ENCODE assay signal across 10 mouse cellular contexts in genomic region chr14:121964990-121965389, GRCm38 (mm10). TPM values are rescaled to one million over a fixed set of nuclear protein-coding genes. Genes with fewer than 3 reads are reported as not detected.
DNase-seq lines count a peak whose midpoint lies in the region; ATAC-seq lines count a peak whose summit lies in the region.
"Had no signal": no experiment of that assay in that cellular context is flagged by ENCODE, and none has a peak within 500 bp of the region (broad histone marks: within the 10 kb centered on the region; RNA-seq: fewer than 3 reads in every experiment).

Gpr183 (minus strand) TSS chr14:121965195.

- no peak for ATAC-seq in intestine, embryonic 16.5 days
- ATAC-seq in stomach, embryonic 16.5 days (ENCODE audit: insufficient read depth, low FRiP score): no peak
- ATAC-seq in forebrain, embryonic 12.5 days (ENCODE audit: low FRiP score): no peak

- intact Hi-C loops in heart, postnatal 14 days (cut with DNase I): loop anchor here (5.0 kb wide), 1 partner anchor 33 kb away; no protein-coding TSS in a partner anchor

- H3K4me1 ChIP-seq in intestine, embryonic 16.5 days (ENCODE audit: control insufficient read depth, insufficient read depth, low read length): peaks cover 29% of the 10 kb centered on the region
- peaks cover 20% of the 10 kb centered on the region for H3K4me1 ChIP-seq in stomach, embryonic 16.5 days (ENCODE audit: control insufficient read depth, insufficient read depth, low read length)
- no peaks in the 10 kb centered on the region for H3K4me1 ChIP-seq in forebrain, embryonic 12.5 days

- peak within 1 kb of the TSS; percentile 33; the same call in 1 of the 2 replicates for H3K4me2 ChIP-seq in intestine, embryonic 16.5 days (ENCODE audit: low read depth, low read length)
- peak within 1 kb of the TSS; percentile 36; the same call in 1 of the 2 replicates for H3K4me2 ChIP-seq in stomach, embryonic 16.5 days (ENCODE audit: low read depth, low read length)
- no peak within 1 kb of the TSS for H3K4me2 ChIP-seq in forebrain, embryonic 12.5 days

- no peaks in the 10 kb centered on the region for H3K36me3 ChIP-seq in intestine, embryonic 16.5 days (ENCODE audit: control insufficient read depth, insufficient read depth, low read length)
- H3K36me3 ChIP-seq in stomach, embryonic 16.5 days (ENCODE audit: control insufficient read depth, insufficient read depth, low read length): no peaks in the 10 kb centered on the region
- H3K36me3 ChIP-seq in forebrain, embryonic 12.5 days (replicated peaks): no peaks in the 10 kb centered on the region

- peak within 1 kb of the TSS; percentile 27 for H3K4me3 ChIP-seq in intestine, embryonic 16.5 days (ENCODE audit: low read length)
- peak within 1 kb of the TSS; percentile 26 for H3K4me3 ChIP-seq in stomach, embryonic 16.5 days (replicated peaks; ENCODE audit: low read length)
- H3K4me3 ChIP-seq in forebrain, embryonic 12.5 days (replicated peaks): no peak within 1 kb of the TSS

- H3K9me3 ChIP-seq in intestine, embryonic 16.5 days (ENCODE audit: control insufficient read depth, low read length): no peaks in the 10 kb centered on the region
- H3K9me3 ChIP-seq in stomach, embryonic 16.5 days (replicated peaks; ENCODE audit: control insufficient read depth, low read length): no peaks in the 10 kb centered on the region
- H3K9me3 ChIP-seq in forebrain, embryonic 12.5 days: no peaks in the 10 kb centered on the region

- WGBS in intestine, embryonic 16.5 days: 31% methylated on average over 6 of the region's 6 CpGs
- 23% methylated on average over 6 of the region's 6 CpGs for WGBS in stomach, embryonic 16.5 days
- 77% methylated on average over 6 of the region's 6 CpGs for WGBS in forebrain, embryonic 12.5 days

- peak within 1 kb of the TSS; percentile 32; the same call in 1 of the 2 replicates for H3K9ac ChIP-seq in intestine, embryonic 16.5 days (ENCODE audit: low read depth, low read length)
- H3K9ac ChIP-seq in stomach, embryonic 16.5 days (ENCODE audit: low read length): peak within 1 kb of the TSS; percentile 49
- no peak within 1 kb of the TSS for H3K9ac ChIP-seq in forebrain, embryonic 12.5 days

- H3K27me3 ChIP-seq in intestine, embryonic 16.5 days (replicated peaks; ENCODE audit: control insufficient read depth, insufficient read depth, low read length): no peaks in the 10 kb centered on the region
- no peaks in the 10 kb centered on the region for H3K27me3 ChIP-seq in stomach, embryonic 16.5 days (ENCODE audit: control insufficient read depth, insufficient read depth, low read length)
- H3K27me3 ChIP-seq in forebrain, embryonic 12.5 days: no peaks in the 10 kb centered on the region

- H3K27ac ChIP-seq in intestine, embryonic 16.5 days (ENCODE audit: low read length): peak within 1 kb of the TSS; percentile 37; the same call in 1 of the 2 replicates
- H3K27ac ChIP-seq in stomach, embryonic 16.5 days (ENCODE audit: low read length): peak within 1 kb of the TSS; percentile 64; the same call in 1 of the 2 replicates
- H3K27ac ChIP-seq in forebrain, embryonic 12.5 days: no peak within 1 kb of the TSS

- DNase-seq in heart, adult 11 months: peak; percentile 94
- DNase-seq in heart, postnatal 14 days: no peak
- peak; percentile 71 to 75 for DNase-seq in spleen, postnatal 36 days (ENCODE audit: low spot score in 2 of 2)
- no peak for DNase-seq in spleen, adult 12 weeks (ENCODE audit: low spot score)
- no peak for DNase-seq in layer of hippocampus, adult 18-20 months (ENCODE audit: low spot score in 2 of 2)
- DNase-seq: adrenal gland, postnatal 10 days; left cerebral cortex, postnatal 4 days had no signal

RNA-seq across cellular contexts. Expression of gene Gpr183, which starts in this region (rescaled TPM):
- under 1 TPM; 0.54 to 0.67 TPM for total RNA-seq in heart, postnatal 14 days (2021)
- 3.7 and 4.1 TPM in 2 replicates for polyA plus RNA-seq in intestine, embryonic 16.5 days (2015; fragmentation: Nextera tagmentation; extraction: Ambion mirVana)
- 4.1 and 4.7 TPM in 2 replicates for polyA plus RNA-seq in stomach, embryonic 16.5 days (2015; fragmentation: Nextera tagmentation; extraction: Ambion mirVana)
- under 1 TPM; 0.58 to 0.92 TPM for total RNA-seq in layer of hippocampus, adult 18-20 months (2021)
- 1.4 and 1.8 TPM in 2 replicates for polyA plus RNA-seq in forebrain, embryonic 12.5 days (2016; fragmentation: Nextera tagmentation; extraction: Ambion mirVana)

Comparison
In these comparisons a context has a peak if more than half of its experiments do, and no peak if none do; other contexts are left out.
1. DNase-seq: peak in heart, adult 11 months (single experiment) and spleen, postnatal 36 days (2 of 2); none in heart, postnatal 14 days (0 of 2), spleen, adult 12 weeks (single experiment) and layer of hippocampus, adult 18-20 months (0 of 2).